Mouse (Mus musculus): ENCODE data around the gene Lag3. TPM values are rescaled to one million over a fixed set of nuclear protein-coding genes. Genes with fewer than 3 reads are reported as not detected.
A peak's percentile ranks its signal among the peaks of the same experiment; 100 is the strongest.

Gene Lag3
- 1.2 and 1.4 TPM in 2 replicates for total RNA-seq (2021)
- long read RNA-seq, partial matches to known transcripts = 1 of 1 reads
- long read RNA-seq, other reads (novel, unspliced or antisense) = 0 of 1 reads

GRCm38 (mm10) chr6:124911533-124912218 is at the start of gene Lag3:
Lag3 (minus strand) TSS chr6:124911705.
- DNase-seq = no peak

- peak; percentile 31 for DNase-seq
These were observed 49.5 kb upstream of the Lag3 start for GRCm38 (mm10) chr6:124961021-124961420.

DNA sequence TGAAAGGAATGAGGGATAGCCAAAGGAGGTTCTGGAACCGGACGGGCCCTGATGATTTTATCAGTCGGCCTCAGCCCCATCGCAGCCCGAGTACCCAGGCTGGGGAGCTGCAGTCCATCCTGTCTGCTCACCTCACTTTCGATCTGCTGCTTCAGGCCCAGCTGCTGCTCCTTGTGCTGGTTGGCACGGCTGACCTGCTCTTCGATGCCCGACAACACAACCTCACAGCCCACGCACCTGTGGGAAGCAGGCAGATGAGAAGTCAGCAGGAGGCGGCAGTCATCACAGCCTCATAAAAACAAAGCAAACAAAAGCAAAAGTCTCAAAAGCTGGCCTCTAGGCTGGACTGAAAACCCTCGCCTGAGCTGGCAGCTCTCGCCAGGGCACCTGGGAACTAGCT is 48.5 kb upstream of the Lag3 start:
- no peak for DNase-seq

DNA sequence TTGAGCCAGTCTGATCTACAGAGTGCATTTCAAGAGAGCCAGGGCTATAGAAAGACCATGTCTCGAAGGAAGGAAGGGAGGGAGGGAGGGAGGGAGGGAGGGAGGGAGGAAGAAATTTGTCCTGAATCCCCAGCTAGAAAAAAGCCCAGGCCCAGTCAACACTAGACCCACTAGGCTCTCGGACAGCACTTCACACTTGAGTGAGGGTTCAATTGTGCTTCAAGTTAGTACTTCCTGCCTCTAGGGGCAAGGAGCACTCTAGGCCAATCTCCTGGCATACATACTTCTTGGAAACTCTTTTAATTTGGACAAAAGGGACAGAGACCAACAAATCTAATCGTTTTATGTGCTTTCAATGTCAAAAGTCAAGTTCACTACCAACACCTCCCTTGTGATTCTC is 46.6 kb upstream of the Lag3 start:
- no peak for DNase-seq

GRCm38 (mm10) chr6:124955212-124955611 is 43.7 kb upstream of the Lag3 start:
- no peak for DNase-seq

DNA sequence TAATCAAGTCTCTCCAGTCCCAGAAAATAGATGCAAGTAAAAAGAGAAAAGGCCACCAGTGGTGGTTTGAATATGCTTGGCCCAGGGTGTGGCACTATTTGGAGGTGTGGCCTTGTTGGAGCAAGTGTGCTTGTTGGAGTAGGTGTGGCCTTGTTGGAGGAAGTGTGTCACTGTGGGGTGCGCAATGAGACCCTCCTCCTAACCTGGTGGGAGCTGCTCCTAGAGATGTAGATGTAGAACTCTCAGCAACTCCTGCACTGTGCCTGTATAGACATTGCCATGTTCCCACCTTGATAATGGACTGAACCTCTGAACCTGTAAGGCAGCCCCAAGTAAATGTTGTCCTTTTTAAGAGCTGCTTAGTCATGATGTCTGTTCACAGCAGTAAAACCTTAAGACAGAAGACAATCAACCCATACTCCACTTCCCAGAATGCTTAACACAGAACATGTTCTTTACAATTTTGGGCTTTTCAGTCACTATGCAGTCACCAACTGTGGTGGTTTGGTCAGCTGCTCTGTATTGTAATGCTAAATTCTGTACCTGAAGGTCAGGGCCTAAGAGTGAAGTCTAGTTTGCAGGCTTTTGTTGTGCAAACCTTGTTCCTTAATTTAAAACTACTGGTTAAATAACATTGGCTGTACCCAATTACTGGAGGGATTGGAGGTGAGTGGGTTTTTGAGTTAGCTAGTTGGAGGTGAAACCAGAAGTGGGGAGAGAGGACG is 42.6 kb upstream of the Lag3 start:
- DNase-seq = no peak

DNA sequence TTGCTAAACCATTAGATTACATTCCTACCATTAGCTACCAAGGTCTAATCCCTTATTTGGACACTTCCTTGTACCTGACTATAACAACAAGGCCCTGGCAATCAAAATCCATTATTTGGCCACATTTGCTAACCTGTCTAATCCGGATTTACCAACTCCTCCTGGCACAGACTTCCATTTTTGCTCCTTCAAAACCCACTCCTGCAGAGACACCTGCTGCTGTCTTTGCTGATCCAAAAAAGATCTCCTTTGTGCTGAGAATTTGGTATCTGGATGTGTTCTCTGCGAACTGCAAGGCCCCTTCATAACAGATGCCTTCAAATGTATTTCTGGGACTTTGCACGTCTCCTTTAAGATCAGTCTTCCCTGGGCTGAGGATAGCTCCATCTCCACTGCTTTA is 32.0 kb upstream of the Lag3 start:
- no peak for DNase-seq

GRCm38 (mm10) chr6:124941679-124942078 is 30.2 kb upstream of the Lag3 start:
- DNase-seq = no peak

GRCm38 (mm10) chr6:124938554-124938953 is 27.0 kb upstream of the Lag3 start:
- DNase-seq = no peak

DNA sequence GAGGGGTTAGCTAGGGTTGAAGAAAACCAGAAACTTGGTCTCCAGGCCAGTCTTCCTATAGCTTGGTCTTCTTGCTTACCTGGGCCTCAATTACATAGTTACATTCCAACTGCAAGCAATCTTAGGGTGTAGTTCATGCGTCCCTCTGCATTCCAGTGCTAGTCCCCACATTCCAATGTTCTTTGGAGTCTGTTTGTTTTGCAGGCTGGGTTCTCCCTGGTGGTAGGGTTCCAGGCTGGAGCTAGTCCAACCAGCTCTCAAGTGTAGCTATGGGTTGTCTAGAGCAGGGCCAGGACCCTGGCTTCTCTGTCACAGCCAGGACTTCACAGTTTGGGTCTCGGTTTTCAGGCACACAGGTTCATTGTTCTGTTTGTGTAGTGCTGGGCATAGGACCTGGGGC is 26.0 kb upstream of the Lag3 start:
- DNase-seq = no peak

DNA sequence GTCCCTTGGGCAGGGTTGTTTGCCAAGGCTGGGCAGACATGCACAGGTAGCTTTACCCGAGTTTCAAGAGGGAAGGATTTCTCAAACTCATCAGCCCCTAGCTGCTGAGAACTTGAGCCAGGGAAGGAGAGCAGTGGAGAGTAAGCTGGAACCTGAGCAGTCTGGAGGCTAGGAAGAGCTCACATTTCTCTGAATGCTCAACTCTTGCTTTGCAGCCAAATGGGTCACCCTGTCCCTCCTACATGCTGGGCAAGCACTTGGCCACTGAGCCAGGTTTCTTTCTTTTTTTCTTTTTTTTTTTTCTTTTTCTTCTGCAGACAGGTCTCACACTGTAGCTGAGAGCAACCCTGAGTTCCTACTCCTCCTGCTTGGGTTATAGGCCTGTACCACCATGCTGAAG is 25.2 kb upstream of the Lag3 start:
- no peak for DNase-seq

DNA sequence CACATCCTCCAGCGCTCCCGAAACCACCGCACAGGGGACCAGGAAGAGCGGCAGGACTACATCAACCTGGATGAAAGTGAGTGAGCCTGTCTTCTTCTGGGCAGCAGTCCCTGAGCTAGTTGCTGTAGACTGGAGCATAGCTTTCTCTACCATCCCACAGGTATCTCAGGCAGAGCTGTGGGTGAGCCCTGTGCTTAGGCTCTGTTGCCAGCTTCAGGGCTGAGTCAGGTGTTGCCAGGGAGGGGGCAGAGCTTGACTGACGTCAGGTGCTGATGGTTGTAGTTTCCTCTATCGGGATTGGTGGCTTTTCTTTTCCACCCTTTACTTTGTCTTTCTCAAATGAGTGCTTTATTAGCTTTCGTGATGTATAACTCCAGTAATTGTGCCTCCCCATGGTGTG is 23.2 kb upstream of the Lag3 start:
- DNase-seq = no peak

GRCm38 (mm10) chr6:124933127-124933526 is 21.6 kb upstream of the Lag3 start:
- DNase-seq = no peak

DNA sequence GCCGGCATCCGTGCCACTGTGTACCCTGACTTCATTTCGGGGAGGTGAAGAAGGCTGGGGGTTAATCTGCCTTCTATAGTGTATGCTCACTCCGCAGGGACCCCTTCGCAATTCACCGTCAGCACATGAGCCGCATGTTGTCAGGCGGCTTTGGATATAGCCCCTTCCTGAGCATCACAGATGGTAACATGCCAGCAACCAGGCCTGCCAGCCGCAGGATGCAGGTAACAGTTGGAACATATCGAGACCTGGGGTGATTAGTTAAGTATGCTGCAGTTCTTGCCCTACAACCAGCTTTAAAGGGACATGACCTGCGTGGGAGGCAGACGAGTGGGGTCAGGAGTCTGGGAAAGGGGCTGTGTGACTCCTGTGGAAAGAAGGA is 20.8 kb upstream of the Lag3 start:
- DNase-seq = no peak

GRCm38 (mm10) chr6:124931525-124932313 is 20.2 kb upstream of the Lag3 start:
- no peak for DNase-seq

GRCm38 (mm10) chr6:124930754-124931524 is 19.4 kb upstream of the Lag3 start, which contains the start of gene Mlf2:
Mlf2 (plus strand) TSS chr6:124931386.
- DNase-seq = peak; percentile 99

DNA sequence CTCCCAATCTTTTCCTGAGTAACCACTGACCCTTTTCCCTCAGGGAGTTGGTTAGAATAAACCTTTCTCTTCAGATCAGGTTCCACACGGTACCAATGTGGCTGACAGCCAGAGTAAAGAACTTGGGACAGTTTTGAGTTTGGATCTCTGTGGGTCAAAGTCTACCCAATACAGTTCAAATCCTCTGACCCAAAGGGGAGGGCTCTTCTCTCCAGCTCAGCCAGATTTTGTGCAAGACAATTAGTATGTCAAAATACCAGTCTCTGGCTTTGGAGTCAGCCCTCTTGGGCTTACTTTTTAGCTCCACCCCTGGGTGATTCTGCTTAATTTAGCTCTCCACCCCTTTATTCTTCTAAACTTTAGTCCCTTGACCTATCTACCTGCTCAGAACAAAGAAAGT is 18.7 kb upstream of the Lag3 start:
- no peak for DNase-seq

- DNase-seq = no peak
These were observed 14.4 kb upstream of the Lag3 start for GRCm38 (mm10) chr6:124925941-124926340.

DNA sequence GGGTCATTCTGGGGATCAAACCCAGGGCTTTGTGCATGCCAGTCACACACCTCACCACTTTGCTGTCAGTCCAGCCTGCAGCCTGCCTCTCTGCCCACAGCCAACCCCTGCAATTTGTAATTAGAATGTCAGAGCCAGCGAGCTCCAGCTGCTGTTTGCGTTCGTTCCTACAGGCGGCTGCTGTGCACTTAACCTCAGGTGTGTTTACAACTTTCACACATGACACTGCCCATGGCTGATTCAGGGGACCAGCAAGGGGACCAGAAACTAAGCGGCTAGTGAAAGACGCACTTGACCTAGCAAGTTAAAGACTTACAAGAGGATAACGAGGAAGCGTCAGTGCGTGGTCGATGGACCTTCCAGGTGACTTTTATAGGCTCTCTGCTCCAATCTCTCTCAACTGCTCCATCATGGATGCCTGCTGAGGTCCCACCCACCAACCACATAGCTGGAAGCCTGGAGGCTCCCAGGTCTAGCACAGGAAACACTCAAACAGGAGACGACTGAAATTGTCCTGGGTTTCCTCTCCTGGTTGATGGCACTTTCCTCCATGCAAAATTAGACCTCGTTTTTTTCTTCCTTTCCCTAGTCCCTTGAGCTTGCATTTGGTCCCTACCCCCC is 13.8 kb upstream of the Lag3 start:
- DNase-seq = no peak

DNA sequence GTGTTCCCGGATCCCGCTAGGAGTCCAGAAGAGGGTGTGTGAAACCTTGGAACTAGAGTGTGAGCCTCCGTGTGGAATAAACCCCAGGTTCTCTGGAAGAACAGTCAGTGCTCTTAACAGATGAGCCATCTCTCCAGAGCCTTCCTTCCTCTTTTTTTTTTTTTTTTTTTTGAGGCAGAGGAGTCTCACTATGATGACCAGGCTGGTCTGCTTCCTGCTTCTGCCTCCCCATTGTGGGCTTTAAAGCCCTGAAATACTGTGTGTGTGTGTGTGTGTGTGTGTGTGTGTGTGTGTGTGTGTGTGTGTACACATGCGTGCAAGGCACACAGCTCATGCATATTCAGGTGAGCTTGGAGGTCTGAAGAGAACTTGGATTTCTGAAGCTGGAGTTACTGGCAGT is 10.0 kb upstream of the Lag3 start:
- DNase-seq = no peak

- no peak for DNase-seq
These were observed 9.0 kb upstream of the Lag3 start for GRCm38 (mm10) chr6:124920318-124921085.

Measured in adrenal gland, postnatal 25 days (tissue).